Mouse (Mus musculus) lung, embryonic 14.5 days (tissue): ENCODE measurements around the gene Nptn. TPM values are rescaled to one million over a fixed set of nuclear protein-coding genes. Genes with fewer than 3 reads are reported as not detected.

Experiments used
- ATAC-seq: fragments of 200-750 bp; cut with Nextera tagmentation; 2 replicates; pipeline ENCODE4 v1.8.0; 2017; ENCODE audit warnings: mild to moderate bottlenecking, moderate TSS enrichment, moderate library complexity; ENCODE audit not compliant: insufficient read depth
- DNase-seq: peaks from one replicate; pipeline ENCODE4 v3.0.0-alpha.2; 2015
- H3K27ac ChIP-seq: fragments of 300-500 bp; sonication (generic); 2 replicates; pipeline ENCODE4 v1.5.1; 2014; ENCODE audit warnings: low read depth, mild to moderate bottlenecking, moderate library complexity
- H3K27me3 ChIP-seq: fragments of 300-500 bp; sonication (generic); 2 replicates; pipeline ENCODE4 v1.6.1; 2014; ENCODE audit warnings: low read length, control low read depth; ENCODE audit not compliant: insufficient read depth
- H3K36me3 ChIP-seq: fragments of 300-500 bp; sonication (generic); 2 replicates; pipeline ENCODE4 v1.6.1; 2014; ENCODE audit warnings: control low read depth; ENCODE audit not compliant: insufficient read depth
- H3K4me1 ChIP-seq: fragments of 300-500 bp; sonication (generic); 2 replicates; pipeline ENCODE4 v1.6.1; 2014; ENCODE audit warnings: antibody characterized with exemption, control low read depth; ENCODE audit not compliant: insufficient read depth
- H3K4me2 ChIP-seq: fragments of 300-500 bp; sonication (generic); 2 replicates; pipeline ENCODE4 v1.6.1; 2014; ENCODE audit warnings: mild to moderate bottlenecking
- H3K4me3 ChIP-seq: fragments of 300-500 bp; sonication (generic); 2 replicates; pipeline ENCODE4 v1.5.1; 2014; ENCODE audit warnings: low read depth, low read length
- H3K9ac ChIP-seq: fragments of 300-500 bp; sonication (generic); 2 replicates; pipeline ENCODE4 v1.6.1; 2014
- H3K9me3 ChIP-seq: fragments of 300-500 bp; sonication (generic); 2 replicates; pipeline ENCODE4 v1.6.1; 2016; ENCODE audit warnings: low read depth, low read length, control low read depth
- CTCF ChIP-seq: IDR thresholded peaks from 2 replicates; pipeline ENCODE4 v1.5.1; 2016; ENCODE audit warnings: antibody characterized with exemption, low read depth
- WGBS: fragments of 180-500 bp; shearing (Covaris S2); extraction: QIAGEN DNeasy Blood & Tissue Kit; methylation state at CpG from one replicate; pipeline ENCODE4 v1.1.7; 2014; 5-methylcytosine and 5-hydroxymethylcytosine counted together
- polyA plus RNA-seq: library from polyadenylated mRNA; unstranded; fragments of >200 nt; fragmentation: Nextera tagmentation; extraction: Ambion mirVana; gene quantifications from 2 replicates; pipeline ENCODE4 v1.2.1, GENCODE M21; 2014

Nptn gene
- polyA plus RNA-seq, 1 experiment from 2014 or later, result 124 TPM

DNA sequence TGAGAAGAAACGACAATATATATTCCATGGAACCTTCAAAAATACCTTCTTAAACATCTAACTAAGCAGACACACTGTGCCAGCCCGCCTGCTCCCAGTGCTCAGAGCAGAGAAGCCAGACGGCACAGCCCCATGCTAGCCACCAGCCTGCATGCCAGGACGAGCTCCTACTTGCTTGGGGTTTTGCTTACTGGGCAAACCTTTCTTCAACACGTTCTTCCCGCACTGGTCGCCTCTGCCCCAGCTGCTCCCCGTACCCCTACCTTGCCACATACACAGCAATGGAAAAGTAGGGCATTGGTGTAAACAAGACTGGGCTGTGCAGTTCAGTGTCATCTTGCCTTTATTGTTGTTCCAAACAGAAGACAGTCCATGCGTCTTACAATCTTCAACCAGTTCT lies 83.5 kb downstream of the Nptn start:
- no peak for DNase-seq
- Histone ChIP-seq H3K27ac (no peak overlapping the region), H3K36me3 (peaks cover 42% of the 10 kb centered on the region; the same call in 1 of the 2 replicates), H3K9me3 (no peaks in the 10 kb centered on the region), H3K4me2 (no peak overlapping the region), H3K9ac (no peak overlapping the region), H3K27me3 (no peaks in the 10 kb centered on the region), H3K4me3 (no peak overlapping the region), H3K4me1 (no peaks in the 10 kb centered on the region)
- 76% methylated on average over 9 of the region's 9 CpGs for WGBS
- TF ChIP-seq CTCF, result no peak
- ATAC-seq, result no peak

DNA sequence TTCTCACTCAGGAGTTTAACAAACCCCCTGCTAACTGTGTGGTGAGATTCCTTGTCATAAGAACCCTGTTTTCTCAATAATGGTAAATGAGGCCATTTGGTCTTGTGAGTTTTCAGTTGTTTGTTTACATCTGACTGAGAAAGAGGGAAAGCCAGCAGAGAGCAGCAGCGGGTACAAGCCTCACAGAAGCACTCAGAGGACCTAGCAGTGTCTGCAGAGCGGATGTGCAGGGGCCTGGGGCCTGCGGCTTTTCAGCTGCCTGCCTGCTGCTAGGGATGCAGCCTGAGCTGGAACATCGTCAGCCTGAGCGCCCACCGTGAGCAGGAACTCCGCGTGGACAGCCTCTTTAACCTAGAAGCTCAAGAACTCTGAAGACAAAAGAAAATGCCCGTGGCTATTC lies 84.2 kb downstream of the Nptn start:
- no peak overlapping the region for H3K9ac ChIP-seq
- no peak overlapping the region for H3K4me2 ChIP-seq
- peaks cover 40% of the 10 kb centered on the region; the same call in 1 of the 2 replicates for H3K36me3 ChIP-seq
- ATAC-seq (no peak), DNase-seq (peak; percentile 40)
- H3K4me1 ChIP-seq, result no peaks in the 10 kb centered on the region
- H3K4me3 ChIP-seq, result no peak overlapping the region
- no peaks in the 10 kb centered on the region for H3K27me3 ChIP-seq
- 45% methylated on average over 9 of the region's 9 CpGs for WGBS
- H3K9me3 ChIP-seq, result no peaks in the 10 kb centered on the region
- TF ChIP-seq CTCF, result peak; percentile 13; the same call in 1 of the 2 replicates
- H3K27ac ChIP-seq, result no peak overlapping the region

DNA sequence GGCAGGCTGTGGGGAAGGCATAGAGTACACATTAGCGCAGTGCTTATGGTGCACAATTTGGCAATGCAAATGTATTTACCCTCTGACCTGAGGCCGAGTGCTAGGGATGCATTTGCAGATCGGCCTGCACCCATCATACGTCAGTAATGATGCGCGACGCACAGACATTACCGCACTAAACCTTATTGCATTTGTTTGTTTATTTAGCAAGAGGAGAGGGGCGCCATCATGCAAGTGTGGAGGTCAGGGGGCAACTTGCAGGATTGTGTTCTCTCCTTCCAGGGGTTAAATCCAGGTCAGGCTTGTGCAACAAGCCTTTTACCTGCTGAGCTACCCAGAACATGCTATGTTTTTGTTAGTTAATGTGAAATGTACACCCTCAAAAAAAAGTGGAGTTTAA lies 85.2 kb downstream of the Nptn start:
- Histone ChIP-seq H3K27ac (no peak overlapping the region), H3K9me3 (no peaks in the 10 kb centered on the region), H3K9ac (no peak overlapping the region), H3K27me3 (no peaks in the 10 kb centered on the region), H3K4me2 (no peak overlapping the region), H3K4me3 (no peak overlapping the region), H3K4me1 (no peaks in the 10 kb centered on the region), H3K36me3 (peaks cover 34% of the 10 kb centered on the region; the same call in 1 of the 2 replicates)
- no peak for DNase-seq
- no peak for ATAC-seq
- TF ChIP-seq CTCF, result no peak
- 52% methylated on average over 9 of the region's 9 CpGs for WGBS

- WGBS, result 93% methylated on average over 3 of the region's 3 CpGs
- peaks cover 25% of the 10 kb centered on the region; the same call in 1 of the 2 replicates for H3K36me3 ChIP-seq
- no peak overlapping the region for H3K4me2 ChIP-seq
- no peak for TF ChIP-seq CTCF
- no peak overlapping the region for H3K27ac ChIP-seq
- H3K4me3 ChIP-seq, result no peak overlapping the region
- H3K4me1 ChIP-seq, result 0 out of 2 replicates have a peak, but pooled peaks cover 3% of the 10 kb centered on the region
- ATAC-seq, result no peak
- no peaks in the 10 kb centered on the region for H3K27me3 ChIP-seq
- H3K9ac ChIP-seq, result no peak overlapping the region
- H3K9me3 ChIP-seq, result no peaks in the 10 kb centered on the region
- no peak for DNase-seq
These were observed 86.1 kb downstream of the Nptn start for GRCm38 (mm10) chr9:58668171-58668570.

DNA sequence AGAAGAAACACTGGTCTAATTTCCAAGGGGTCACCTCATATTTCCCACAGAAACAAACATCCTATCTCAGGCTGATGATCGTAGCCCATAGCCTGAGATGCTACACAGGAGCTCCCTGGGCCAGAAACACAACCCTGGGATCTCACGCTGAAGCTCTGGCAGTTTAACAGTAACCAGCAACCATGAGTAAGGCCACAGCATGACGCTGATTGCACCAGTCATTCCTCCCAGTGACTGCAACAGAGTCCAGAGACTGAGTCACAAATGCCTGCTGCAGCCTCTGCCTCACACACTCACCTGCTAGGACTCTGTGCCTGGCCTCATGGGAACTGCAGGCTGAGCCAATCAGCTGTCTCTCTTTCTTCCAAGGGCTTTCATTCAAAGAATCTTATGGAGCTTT lies 87.0 kb downstream of the Nptn start:
- 71% methylated on average over 3 of the region's 3 CpGs for WGBS
- no peak overlapping the region for H3K4me3 ChIP-seq
- peaks cover 21% of the 10 kb centered on the region; the same call in 1 of the 2 replicates for H3K36me3 ChIP-seq
- H3K9me3 ChIP-seq, result no peaks in the 10 kb centered on the region
- no peak overlapping the region for H3K9ac ChIP-seq
- TF ChIP-seq CTCF, result no peak
- H3K4me2 ChIP-seq, result no peak overlapping the region
- no peaks in the 10 kb centered on the region for H3K27me3 ChIP-seq
- H3K4me1 ChIP-seq, result 0 out of 2 replicates have a peak, but pooled peaks cover 3% of the 10 kb centered on the region
- ATAC-seq (no peak), DNase-seq (no peak)
- no peak overlapping the region for H3K27ac ChIP-seq

DNA sequence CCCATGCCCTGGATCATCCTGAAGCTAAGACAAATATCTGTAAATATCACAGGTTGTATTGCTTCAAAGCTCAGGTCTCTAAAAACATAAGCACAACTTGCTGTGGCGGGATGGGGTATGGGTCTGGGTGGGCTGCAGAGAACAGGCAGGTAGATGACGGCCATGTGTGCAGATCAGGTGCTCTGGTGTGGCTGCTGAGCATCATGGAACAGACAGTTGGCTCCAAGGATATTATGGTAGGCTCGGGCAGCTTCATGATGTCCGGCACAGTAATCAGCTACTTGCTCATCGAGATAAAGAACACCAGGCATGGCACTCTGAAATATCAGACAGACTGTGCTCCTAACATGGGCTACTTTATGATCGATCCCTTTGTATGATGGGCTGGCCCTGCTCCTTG lies 87.8 kb downstream of the Nptn start:
- Histone ChIP-seq H3K9ac (no peak overlapping the region), H3K27ac (no peak overlapping the region), H3K36me3 (peaks cover 14% of the 10 kb centered on the region; the same call in 1 of the 2 replicates), H3K9me3 (no peaks in the 10 kb centered on the region), H3K4me1 (0 out of 2 replicates have a peak, but pooled peaks cover 3% of the 10 kb centered on the region), H3K4me2 (no peak overlapping the region), H3K4me3 (no peak overlapping the region), H3K27me3 (no peaks in the 10 kb centered on the region)
- 89% methylated on average over 6 of the region's 6 CpGs for WGBS
- ATAC-seq (no peak), DNase-seq (no peak)
- no peak for TF ChIP-seq CTCF

DNA sequence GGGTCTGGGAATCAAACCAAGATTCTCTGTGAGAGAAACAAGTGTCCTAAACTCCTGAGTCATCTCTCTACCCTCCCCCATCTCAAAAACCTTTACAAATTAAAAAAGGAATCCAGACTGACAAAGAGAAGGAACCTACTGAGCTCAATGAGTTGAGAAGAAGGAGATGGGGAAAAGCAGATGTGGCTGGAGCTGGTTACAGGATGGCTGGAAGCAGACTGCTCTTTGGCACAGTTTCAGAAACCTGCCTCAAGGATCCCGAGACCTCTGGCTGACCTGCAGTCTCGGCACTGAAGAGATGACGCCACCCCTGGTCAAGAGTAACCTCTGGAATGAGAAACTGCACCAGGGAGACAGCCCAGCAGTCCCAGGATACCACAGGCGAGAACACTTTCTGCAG lies 90.4 kb downstream of the Nptn start:
- no peaks in the 10 kb centered on the region for H3K36me3 ChIP-seq
- DNase-seq (peak; percentile 64), ATAC-seq (no peak)
- H3K4me1 ChIP-seq, result 0 out of 2 replicates have a peak, but pooled peaks cover 3% of the 10 kb centered on the region
- no peak overlapping the region for H3K4me3 ChIP-seq
- no peaks in the 10 kb centered on the region for H3K27me3 ChIP-seq
- no peak overlapping the region for H3K4me2 ChIP-seq
- WGBS, result 14% methylated on average over 4 of the region's 4 CpGs
- no peak overlapping the region for H3K27ac ChIP-seq
- H3K9me3 ChIP-seq, result no peaks in the 10 kb centered on the region
- H3K9ac ChIP-seq, result no peak overlapping the region
- TF ChIP-seq CTCF, result no peak
